Mouse (Mus musculus) bone marrow, adult 2 months (tissue): Measurements from ENCODE around the gene Dolk. TPM values are rescaled to one million over a fixed set of nuclear protein-coding genes. Genes with fewer than 3 reads are reported as not detected.

ENCODE experiments used
- H3K27ac ChIP-seq: fragments of 200-500 bp; 2 replicates; pipeline ENCODE4 v1.5.1; 2012; ENCODE audit warnings: low read depth, mild to moderate bottlenecking, control low read depth, inconsistent platforms, low read length; ENCODE audit not compliant: control insufficient read depth, poor library complexity, insufficient read depth
- H3K4me1 ChIP-seq: fragments of 200-500 bp; 2 replicates; pipeline ENCODE4 v1.6.1; 2011; ENCODE audit warnings: low read length; ENCODE audit not compliant: control insufficient read depth, insufficient read depth
- H3K4me3 ChIP-seq: fragments of 200-500 bp; replicated peaks from 2 replicates; pipeline ENCODE3; 2011; ENCODE audit warnings: mild to moderate bottlenecking, low read depth, low read length, control low read depth; ENCODE audit not compliant: control insufficient read depth
- CTCF ChIP-seq: fragments of 200-500 bp; IDR thresholded peaks from 2 replicates; pipeline ENCODE4 v1.5.1; 2011; ENCODE audit warnings: low read length, control low read depth; ENCODE audit not compliant: control insufficient read depth, insufficient read depth
- POLR2A ChIP-seq: fragments of 200-500 bp; IDR thresholded peaks from 2 replicates; pipeline ENCODE4 v1.6.1; 2011; ENCODE audit warnings: low read depth, mild to moderate bottlenecking, control low read depth, low read length, borderline replicate concordance; ENCODE audit not compliant: control insufficient read depth
- WGBS: fragments of 180-500 bp; shearing (Covaris S2); methylation state at CpG from one replicate; pipeline ENCODE4 v1.1.7; 2018; 5-methylcytosine and 5-hydroxymethylcytosine counted together
- polyA plus RNA-seq: library from polyadenylated mRNA; stranded (reverse); fragments of >200 nt; gene quantifications from 2 replicates; pipeline ENCODE4 v1.2.4, GENCODE M21; 2011; ENCODE audit warnings: low replicate concordance; ENCODE audit not compliant: missing spikeins, insufficient read depth, insufficient read length

The Dolk gene
- polyA plus RNA-seq, 1 experiment, result 8.1 TPM

DNA sequence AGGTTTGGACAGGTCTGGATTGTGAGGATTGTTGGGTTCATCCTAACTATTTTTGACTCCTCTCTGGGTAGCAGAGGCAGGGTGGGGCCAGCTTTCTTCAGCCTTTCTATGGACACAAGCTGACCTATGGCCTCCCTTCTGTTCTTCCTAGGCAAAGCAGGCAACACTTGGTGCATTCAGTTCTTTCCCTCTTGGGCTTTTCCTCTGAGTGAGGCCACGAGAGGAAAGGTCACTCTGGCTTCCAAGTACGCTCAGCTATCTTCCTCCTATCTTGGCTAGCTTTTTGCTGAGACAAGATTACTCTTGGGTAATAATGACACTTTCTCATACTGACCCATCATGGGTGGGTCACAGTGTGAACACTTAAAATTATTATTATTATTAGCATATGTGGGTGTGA lies 2.9 kb downstream of the Dolk start:
- 83% methylated on average over 2 of the region's 2 CpGs for WGBS
- H3K27ac ChIP-seq, result no peak overlapping the region
- TF ChIP-seq POLR2A, result no peak
- no peak for TF ChIP-seq CTCF
- peaks cover 3% of the 10 kb centered on the region; the same call in 1 of the 2 replicates for H3K4me1 ChIP-seq
- H3K4me3 ChIP-seq, result no peak overlapping the region

DNA sequence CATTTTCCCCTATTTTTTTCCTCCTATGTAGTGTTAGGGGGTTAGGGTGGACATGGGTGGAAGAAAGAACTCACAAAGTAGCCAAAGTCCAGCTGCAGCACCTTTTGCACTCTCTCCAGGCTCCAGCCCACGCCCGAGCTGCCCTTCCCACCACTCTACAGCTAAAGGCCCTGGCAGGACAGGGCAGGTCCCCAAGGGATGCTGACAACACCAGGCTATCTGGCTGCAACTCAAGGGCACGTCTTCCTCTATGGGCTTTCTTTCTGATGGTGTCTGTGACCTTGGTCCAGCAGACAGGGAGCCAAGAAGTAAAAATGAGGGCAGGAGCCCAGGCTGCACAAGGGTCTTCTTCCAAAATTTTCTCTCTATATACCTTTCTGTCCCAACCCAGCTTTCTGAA lies 4.5 kb downstream of the Dolk start:
- WGBS, result 80% methylated on average over 3 of the region's 3 CpGs
- no peak for TF ChIP-seq POLR2A
- no peak for TF ChIP-seq CTCF

DNA sequence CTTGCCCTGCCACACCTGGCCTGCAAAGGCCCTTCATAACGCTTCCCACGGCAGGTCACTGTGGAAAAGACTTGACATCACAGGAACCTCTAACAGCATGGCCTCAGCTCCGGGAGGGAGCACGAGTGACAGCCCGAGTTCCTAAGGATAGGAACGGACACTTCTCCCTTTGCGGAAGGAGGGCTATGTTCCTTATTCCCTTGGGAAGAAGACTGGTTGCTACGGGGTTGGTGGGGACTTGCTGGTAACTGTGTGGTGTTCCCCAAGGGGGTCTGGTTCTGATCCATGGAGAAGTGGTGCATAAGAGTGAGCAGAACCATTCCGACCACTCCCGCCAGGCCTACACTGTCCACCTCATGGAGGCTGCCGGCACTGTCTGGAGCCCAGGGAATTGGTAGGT lies 5.4 kb downstream of the Dolk start, which contains the start of gene Gm28038:
Gene Gm28038 (plus strand): TSS at position 301 of the 400 bp plus-strand sequence.
- TF ChIP-seq POLR2A, result no peak
- TF ChIP-seq CTCF, result no peak
- WGBS, result 90% methylated on average over 11 of the region's 11 CpGs
- Histone ChIP-seq H3K4me3 (no peak within 1 kb of the TSS), H3K4me1 (peaks cover 3% of the 10 kb centered on the region; the same call in 1 of the 2 replicates), H3K27ac (no peak within 1 kb of the TSS)

More for the DNA sequence above, 4.5 kb downstream of the Dolk start:
- Histone ChIP-seq H3K4me1 (peaks cover 3% of the 10 kb centered on the region; the same call in 1 of the 2 replicates), H3K4me3 (no peak overlapping the region), H3K27ac (no peak overlapping the region)

DNA sequence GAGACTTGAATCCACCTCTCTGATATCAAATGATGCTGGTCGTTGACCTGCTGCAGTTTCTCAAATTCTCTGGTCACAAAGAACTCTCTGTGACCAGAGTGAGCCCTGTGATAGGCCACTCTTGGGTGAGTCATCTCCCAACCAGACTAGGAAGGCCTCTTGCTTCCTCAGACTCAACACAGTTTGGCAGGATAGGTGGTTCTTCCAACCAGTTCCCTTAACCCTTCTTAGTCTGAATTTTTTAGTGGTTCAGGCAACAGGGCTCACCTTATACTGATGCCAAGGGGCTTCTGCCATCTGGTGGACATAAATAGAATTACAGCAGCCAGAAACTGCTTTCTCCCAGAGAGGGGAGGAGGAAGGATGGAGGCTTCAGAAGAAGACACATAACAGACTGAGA lies 16.0 kb downstream of the Dolk start:
- Histone ChIP-seq H3K4me1 (no peaks in the 10 kb centered on the region; the same call in 1 of the 2 replicates), H3K4me3 (no peak overlapping the region), H3K27ac (no peak overlapping the region)
- WGBS, result 0% methylated on average over 1 of the region's 1 CpGs
- TF ChIP-seq POLR2A (no peak), CTCF (peak; percentile 26; the same call in 1 of the 2 replicates)

DNA sequence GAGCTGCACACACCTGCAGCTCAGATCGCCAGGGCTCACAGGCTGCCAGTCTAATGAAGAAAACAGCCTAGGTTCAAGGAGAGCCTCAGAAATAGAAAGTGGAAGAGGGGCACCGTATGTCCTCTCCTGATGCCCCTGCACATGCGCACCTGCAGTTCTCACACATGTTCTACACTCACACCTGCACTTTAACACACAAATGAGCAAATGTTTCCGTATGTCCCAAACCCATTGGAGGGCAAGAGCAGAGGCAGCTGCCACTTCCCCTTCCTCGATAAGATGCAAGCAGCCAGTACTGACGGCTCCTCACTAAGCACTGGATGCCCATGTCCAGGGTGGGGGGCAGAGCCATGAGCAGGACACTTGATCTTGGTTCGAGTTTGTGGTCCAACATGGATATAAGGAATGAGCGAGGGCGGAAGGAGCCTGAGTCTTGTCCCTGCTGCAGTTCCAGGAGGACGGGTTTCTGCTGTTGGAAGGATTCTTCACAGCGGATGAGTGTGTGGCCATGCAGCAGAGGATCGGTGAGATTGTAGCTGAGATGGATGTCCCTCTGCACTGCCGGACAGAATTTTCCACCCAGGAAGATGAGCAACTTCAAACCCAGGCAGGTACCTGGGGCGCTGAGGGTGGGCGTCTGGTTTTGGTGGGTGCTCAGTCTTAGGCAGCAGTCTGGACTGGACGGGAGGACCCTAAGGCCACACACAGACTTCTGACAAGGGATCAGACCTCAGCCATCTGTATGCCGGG lies 16.7 kb downstream of the Dolk start:
- H3K4me3 ChIP-seq, result no peak overlapping the region
- no peak overlapping the region for H3K27ac ChIP-seq
- no peak for TF ChIP-seq CTCF
- TF ChIP-seq POLR2A, result no peak
- no peaks in the 10 kb centered on the region; the same call in 1 of the 2 replicates for H3K4me1 ChIP-seq
- WGBS, result 65% methylated on average over 17 of the region's 17 CpGs

DNA sequence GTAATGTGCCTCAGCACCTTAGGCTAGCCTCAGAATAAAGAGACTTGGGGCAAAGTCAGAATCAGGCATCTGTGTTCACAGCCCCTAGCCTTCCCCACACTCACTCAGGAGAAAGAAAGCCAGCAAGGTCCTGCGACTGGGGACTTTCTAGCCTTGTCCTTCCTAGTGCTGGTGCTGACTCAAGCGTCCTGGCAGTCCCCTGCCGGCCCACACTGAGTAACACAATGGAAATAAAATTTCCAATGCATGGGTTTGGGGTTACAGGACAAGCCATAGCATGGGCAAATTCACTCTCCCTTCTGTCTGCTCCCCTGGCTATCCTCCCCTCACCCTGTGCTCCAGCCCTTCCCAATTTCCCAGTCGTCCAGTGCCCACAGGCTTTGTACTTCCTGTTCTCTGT lies 17.8 kb downstream of the Dolk start:
- 71% methylated on average over 4 of the region's 4 CpGs for WGBS
- H3K4me1 ChIP-seq, result no peaks in the 10 kb centered on the region; the same call in 1 of the 2 replicates

DNA sequence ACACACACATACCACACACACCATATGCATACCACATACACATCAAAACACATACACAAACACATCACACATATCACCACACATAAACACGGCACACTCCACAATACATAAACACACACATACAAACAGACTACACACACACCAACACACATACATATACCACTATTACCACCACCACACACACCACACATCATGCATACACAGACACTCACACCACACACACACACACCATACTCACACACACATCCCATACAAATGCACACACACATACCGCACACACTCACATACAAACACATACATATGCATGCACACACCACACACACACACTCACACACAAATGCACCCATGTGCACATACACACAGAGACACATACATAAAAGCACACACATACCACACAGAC lies 18.7 kb downstream of the Dolk start:
- H3K4me3 ChIP-seq, result no peak overlapping the region
- no peak overlapping the region for H3K27ac ChIP-seq
- 89% methylated on average over 2 of the region's 2 CpGs for WGBS
- TF ChIP-seq CTCF (no peak), POLR2A (no peak)
- H3K4me1 ChIP-seq, result no peaks in the 10 kb centered on the region; the same call in 1 of the 2 replicates

More for the DNA sequence above, 17.8 kb downstream of the Dolk start:
- TF ChIP-seq CTCF (no peak), POLR2A (no peak)
- no peak overlapping the region for H3K4me3 ChIP-seq
- H3K27ac ChIP-seq, result no peak overlapping the region

DNA sequence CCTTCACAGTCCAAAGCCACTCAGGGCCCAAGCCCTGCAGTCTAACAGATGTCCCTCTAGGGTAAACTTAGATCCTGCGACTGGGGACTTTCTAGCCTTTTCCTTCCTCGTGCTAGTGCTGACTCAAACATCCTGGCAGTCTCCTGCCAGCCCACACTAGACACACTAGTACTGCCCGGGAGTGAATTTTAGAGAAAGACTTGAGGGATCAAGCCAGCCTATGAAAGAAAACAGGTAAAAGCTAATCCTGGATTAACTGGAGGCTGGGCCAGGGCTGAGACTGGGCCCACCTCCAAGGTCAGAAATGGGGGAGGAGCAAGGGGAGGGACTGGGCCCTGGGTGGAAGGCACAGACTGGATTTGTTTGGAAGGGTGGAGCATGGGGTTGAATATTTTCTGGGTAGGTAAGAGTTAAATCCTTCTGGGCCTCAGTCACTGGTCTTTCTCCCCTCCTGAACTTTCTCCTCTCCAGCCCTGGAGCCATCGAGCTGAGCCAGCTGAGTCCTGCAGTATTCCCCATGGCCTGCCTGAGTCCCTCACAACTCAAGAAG lies 19.7 kb downstream of the Dolk start:
- 44% methylated on average over 4 of the region's 4 CpGs for WGBS
- no peaks in the 10 kb centered on the region; the same call in 1 of the 2 replicates for H3K4me1 ChIP-seq
- TF ChIP-seq POLR2A (no peak), CTCF (no peak)
- H3K27ac ChIP-seq, result peak overlapping the region; percentile 19; the same call in 1 of the 2 replicates
- no peak overlapping the region for H3K4me3 ChIP-seq
